Comparison of ENCODE assay signal across 8 mouse cellular contexts in genomic region chr1:72307317-72307798, GRCm38 (mm10). TPM values are rescaled to one million over a fixed set of nuclear protein-coding genes. Genes with fewer than 3 reads are reported as not detected.
DNase-seq lines count a peak whose midpoint lies in the region; ATAC-seq and TF ChIP-seq lines count a peak whose summit lies in the region.

Gene Xrcc5 (plus strand): TSS chr1:72307421.

- TF ChIP-seq CTCF in heart, postnatal 0 days (IDR thresholded peaks at IDR 0.05; ENCODE audit: low read depth): no peak
- no peak for TF ChIP-seq CTCF in testis, adult 2 months (IDR thresholded peaks at IDR 0.05; ENCODE audit: control insufficient read depth, insufficient read depth, insufficient replicate concordance, low read depth, low read length)

- H3K4me1 ChIP-seq in forebrain, embryonic 11.5 days (replicated peaks; ENCODE audit: control insufficient read depth, insufficient read depth, low read length): no peaks in the 10 kb centered on the region
- H3K4me1 ChIP-seq in heart, postnatal 0 days (ENCODE audit: control insufficient read depth, insufficient read depth): no peaks in the 10 kb centered on the region; the same call in 1 of the 2 replicates
- peaks cover 3% of the 10 kb centered on the region; the same call in 1 of the 2 replicates for H3K4me1 ChIP-seq in liver, embryonic 16.5 days (ENCODE audit: control insufficient read depth, low read depth, low read length)
- H3K4me1 ChIP-seq in neural tube, embryonic 13.5 days (replicated peaks): peaks cover 29% of the 10 kb centered on the region
- no peaks in the 10 kb centered on the region for H3K4me1 ChIP-seq in testis, adult 2 months (ENCODE audit: control insufficient read depth, insufficient read depth, low read length)

- H3K9me3 ChIP-seq in forebrain, embryonic 11.5 days (ENCODE audit: control insufficient read depth, low read length): no peaks in the 10 kb centered on the region
- H3K9me3 ChIP-seq in heart, postnatal 0 days (replicated peaks; ENCODE audit: control insufficient read depth, low read length): no peaks in the 10 kb centered on the region
- H3K9me3 ChIP-seq in liver, embryonic 16.5 days (replicated peaks; ENCODE audit: control insufficient read depth, low read length): no peaks in the 10 kb centered on the region
- H3K9me3 ChIP-seq in neural tube, embryonic 13.5 days: no peaks in the 10 kb centered on the region

- peak within 1 kb of the TSS; percentile 53 for H3K4me2 ChIP-seq in forebrain, embryonic 11.5 days (ENCODE audit: low read depth, low read length, severe bottlenecking)
- peak within 1 kb of the TSS; percentile 80 for H3K4me2 ChIP-seq in heart, postnatal 0 days (ENCODE audit: low read depth, low read length)
- peak within 1 kb of the TSS; percentile 93 for H3K4me2 ChIP-seq in liver, embryonic 16.5 days (ENCODE audit: low read depth, low read length)
- peak within 1 kb of the TSS; percentile 69 for H3K4me2 ChIP-seq in neural tube, embryonic 13.5 days

- TF ChIP-seq EP300 in heart, postnatal 0 days (IDR thresholded peaks at IDR 0.05; ENCODE audit: low read depth): no peak

- under 1% methylated on average over 21 of the region's 21 CpGs for WGBS in forebrain, embryonic 11.5 days
- under 1% methylated on average over 21 of the region's 21 CpGs for WGBS in heart, postnatal 0 days
- WGBS in liver, embryonic 16.5 days (ENCODE audit: insufficient replicate concordance): under 1% methylated on average over 21 of the region's 21 CpGs
- under 1% methylated on average over 21 of the region's 21 CpGs for WGBS in neural tube, embryonic 13.5 days

- peak; percentile 98 for ATAC-seq in forebrain, embryonic 11.5 days (replicated peaks; ENCODE audit: low FRiP score)
- peak; percentile 97 for ATAC-seq in heart, postnatal 0 days (ENCODE audit: insufficient read depth, low read depth)
- peak; percentile 97 for ATAC-seq in liver, embryonic 16.5 days (ENCODE audit: low read depth)
- ATAC-seq in neural tube, embryonic 13.5 days (ENCODE audit: low read depth): peak; percentile 99

- no peaks in the 10 kb centered on the region for H3K27me3 ChIP-seq in forebrain, embryonic 11.5 days (ENCODE audit: control insufficient read depth, insufficient read depth, low read length)
- no peaks in the 10 kb centered on the region for H3K27me3 ChIP-seq in heart, postnatal 0 days (ENCODE audit: control insufficient read depth, insufficient read depth, low read length)
- H3K27me3 ChIP-seq in liver, embryonic 16.5 days (ENCODE audit: control insufficient read depth, insufficient read depth, low read depth, low read length): no peaks in the 10 kb centered on the region
- H3K27me3 ChIP-seq in neural tube, embryonic 13.5 days: no peaks in the 10 kb centered on the region
- no peaks in the 10 kb centered on the region for H3K27me3 ChIP-seq in testis, adult 2 months (ENCODE audit: control insufficient read depth, insufficient read depth, low read length)

- no peaks in the 10 kb centered on the region; the same call in 1 of the 2 replicates for H3K36me3 ChIP-seq in forebrain, embryonic 11.5 days (ENCODE audit: control insufficient read depth, insufficient read depth, low read length)
- H3K36me3 ChIP-seq in heart, postnatal 0 days (replicated peaks; ENCODE audit: control insufficient read depth, insufficient read depth, low read length): peaks cover 8% of the 10 kb centered on the region
- no peaks in the 10 kb centered on the region for H3K36me3 ChIP-seq in liver, embryonic 16.5 days (ENCODE audit: control insufficient read depth, insufficient read depth)
- H3K36me3 ChIP-seq in neural tube, embryonic 13.5 days: peaks cover 4% of the 10 kb centered on the region; the same call in 1 of the 2 replicates
- no peaks in the 10 kb centered on the region for H3K36me3 ChIP-seq in testis, adult 2 months (ENCODE audit: control insufficient read depth, insufficient read depth, low read length)

- H3K9ac ChIP-seq in forebrain, embryonic 11.5 days (ENCODE audit: low read length): peak within 1 kb of the TSS; percentile 88
- H3K9ac ChIP-seq in heart, postnatal 0 days (replicated peaks; ENCODE audit: low read depth, low read length): peak within 1 kb of the TSS; percentile 71
- H3K9ac ChIP-seq in liver, embryonic 16.5 days (ENCODE audit: low read depth, low read length): peak within 1 kb of the TSS; percentile 74
- peak within 1 kb of the TSS; percentile 83 for H3K9ac ChIP-seq in neural tube, embryonic 13.5 days

- TF ChIP-seq POLR2A in testis, adult 2 months (IDR thresholded peaks at IDR 0.05; ENCODE audit: control insufficient read depth, low read depth, low read length): peak; percentile 50

- DNase-seq in CD8-positive naive resting alpha-beta T cell, adult 2 months (ENCODE audit: low read depth in 2 of 2, low spot score in 2 of 2): peak; percentile 90 to 92
- peak; percentile 88 for DNase-seq in c-Kit-positive CD71-negative TER-119-negative erythroid progenitor cells, embryonic 14.5 days (ENCODE audit: low read depth)
- DNase-seq in forebrain, embryonic 11.5 days (ENCODE audit: low spot score): peak; percentile 95
- peak; percentile 92 for DNase-seq in heart, postnatal 0 days (ENCODE audit: low spot score)
- peak; percentile 94 to 96 for DNase-seq in kidney, postnatal 4 days

- H3K4me3 ChIP-seq in forebrain, embryonic 11.5 days (ENCODE audit: low read depth, low read length): peak within 1 kb of the TSS; percentile 56
- H3K4me3 ChIP-seq in heart, postnatal 0 days (ENCODE audit: low read depth, low read length): peak within 1 kb of the TSS; percentile 72
- peak within 1 kb of the TSS; percentile 76 for H3K4me3 ChIP-seq in liver, embryonic 16.5 days (ENCODE audit: low read depth, low read length)
- H3K4me3 ChIP-seq in neural tube, embryonic 13.5 days: peak within 1 kb of the TSS; percentile 64
- peak within 1 kb of the TSS; percentile 85 for H3K4me3 ChIP-seq in testis, adult 2 months (ENCODE audit: control insufficient read depth, low read depth, low read length)

- H3K27ac ChIP-seq in forebrain, embryonic 11.5 days (ENCODE audit: low read depth, low read length): peak within 1 kb of the TSS; percentile 82
- peak within 1 kb of the TSS; percentile 89 for H3K27ac ChIP-seq in heart, postnatal 0 days (ENCODE audit: low read depth)
- peak within 1 kb of the TSS; percentile 85 for H3K27ac ChIP-seq in liver, embryonic 16.5 days (ENCODE audit: low read length)
- peak within 1 kb of the TSS; percentile 92 for H3K27ac ChIP-seq in neural tube, embryonic 13.5 days (replicated peaks)
- H3K27ac ChIP-seq in testis, adult 2 months (ENCODE audit: control insufficient read depth, insufficient read depth, low read depth, low read length): peak within 1 kb of the TSS; percentile 69

RNA-seq across cellular contexts. Expression of gene Xrcc5, which starts in this region (rescaled TPM):
- polyA plus RNA-seq in forebrain, embryonic 11.5 days (2014; fragmentation: Nextera tagmentation; extraction: Ambion mirVana): 51.9 and 53.3 TPM in 2 replicates
- total RNA-seq in heart, postnatal 0 days (2014; rRNA removed; ENCODE audit: low replicate concordance): 12.6 and 14.5 TPM in 2 replicates
- polyA plus RNA-seq in heart, postnatal 0 days (2015; fragmentation: Nextera tagmentation; extraction: Ambion mirVana): 12.9 and 13.9 TPM in 2 replicates
- 14.0 and 14.9 TPM in 2 replicates for polyA plus RNA-seq in liver, embryonic 16.5 days (2015; fragmentation: Nextera tagmentation; extraction: Ambion mirVana)
- polyA plus RNA-seq in neural tube, embryonic 13.5 days (2015; fragmentation: Nextera tagmentation; extraction: Ambion mirVana): 26.3 and 29.5 TPM in 2 replicates
- 3.2 and 3.7 TPM in 2 replicates for polyA plus RNA-seq in testis, adult 2 months (2012; rRNA removed)

Comparison
In these comparisons a context has a peak if more than half of its experiments do, and no peak if none do; other contexts are left out.
1. Peak in every context shown above with its lines: DNase-seq, ATAC-seq, H3K4me3 ChIP-seq and H3K27ac ChIP-seq.